Mouse (Mus musculus): ENCODE measurements around the gene Prr12.

Prr12 gene

DNA sequence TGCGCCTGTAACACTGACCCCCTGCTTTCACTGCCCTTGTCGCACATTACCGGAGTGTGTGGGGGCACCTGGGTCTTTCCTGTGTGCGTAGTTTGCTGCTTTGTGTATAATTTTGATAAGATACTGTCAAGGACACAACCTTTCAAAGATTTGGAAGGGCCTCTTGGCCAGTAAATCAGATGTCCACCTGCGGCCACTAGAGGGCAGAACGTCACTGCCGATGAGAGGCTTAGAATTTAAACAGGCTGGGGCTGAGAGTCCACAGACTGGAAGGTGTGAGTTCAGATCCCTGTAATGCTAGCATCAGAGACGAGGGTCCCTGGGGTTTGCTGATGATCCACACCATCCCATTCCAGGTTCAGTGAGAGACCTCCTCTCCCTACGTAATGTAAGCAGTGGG is 25.8 kb upstream of the Prr12 start:
- no peak for ATAC-seq (ENCODE audit: insufficient number of reproducible peaks, low FRiP score, low TSS enrichment)

DNA sequence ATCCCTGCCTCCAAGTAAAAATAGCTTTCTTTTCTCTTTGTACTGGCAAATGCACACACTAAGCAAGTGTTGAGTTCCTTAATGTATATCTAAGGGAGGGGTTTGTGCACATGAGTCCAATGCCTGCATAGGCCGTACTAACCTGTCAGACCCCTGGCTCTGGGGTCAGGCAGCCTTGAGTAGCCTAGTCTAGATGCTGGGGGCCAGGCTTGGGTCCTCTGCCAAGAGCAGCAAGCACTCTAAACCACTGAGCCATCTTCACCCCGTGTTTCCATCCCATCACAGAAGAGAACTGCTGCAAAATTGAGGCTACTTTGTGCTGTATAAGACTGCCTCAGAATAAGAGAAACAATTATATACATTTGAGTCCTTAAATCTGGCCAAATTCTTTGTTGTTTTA is 25.1 kb upstream of the Prr12 start:
- ATAC-seq (ENCODE audit: insufficient number of reproducible peaks, low FRiP score, low TSS enrichment) = no peak

DNA sequence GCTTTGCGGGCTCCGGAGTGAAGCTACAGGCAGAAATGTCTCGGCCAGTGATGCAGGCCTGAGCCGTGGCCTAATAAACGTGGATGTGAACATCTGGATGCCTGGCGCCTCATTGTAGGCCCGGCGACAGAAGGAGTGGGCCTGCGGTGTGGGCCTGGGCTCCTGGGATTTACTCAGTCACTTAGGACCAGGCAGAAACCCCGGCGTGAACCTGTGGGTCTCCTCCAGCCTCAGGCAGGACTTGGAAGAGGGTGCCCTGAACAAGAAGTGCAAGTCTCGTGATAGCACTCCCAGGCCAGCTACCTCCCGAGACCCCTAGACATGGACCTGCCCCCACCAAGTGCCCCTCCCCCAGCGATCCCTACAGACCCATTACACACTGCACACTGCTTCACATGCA is 24.6 kb upstream of the Prr12 start:
- ATAC-seq (ENCODE audit: insufficient number of reproducible peaks, low FRiP score, low TSS enrichment) = no peak

- no peak for ATAC-seq (ENCODE audit: insufficient number of reproducible peaks, low FRiP score, low TSS enrichment)
Observed at GRCm38 (mm10) chr7:45076501-45076900, 23.8 kb upstream of the Prr12 start.

DNA sequence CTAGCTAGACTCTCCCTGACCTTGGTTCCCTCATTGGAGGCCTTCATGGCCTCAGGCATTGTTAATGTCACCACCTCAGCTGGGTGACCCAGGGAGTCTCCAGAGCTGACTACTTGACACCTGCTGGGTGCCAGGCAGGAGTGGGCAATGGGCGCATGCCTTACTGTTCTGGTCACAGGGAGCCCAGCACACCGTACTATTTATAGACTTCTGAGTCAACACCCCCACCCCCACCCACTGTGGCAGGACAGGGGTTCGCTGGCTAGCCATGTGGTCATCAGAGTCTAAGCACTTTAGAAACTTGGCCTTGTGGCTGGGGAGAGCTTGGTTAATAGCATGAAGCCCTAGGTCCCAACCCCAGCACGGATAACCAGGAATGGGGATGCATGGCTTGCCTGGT is 22.7 kb upstream of the Prr12 start:
- no peak for ATAC-seq (ENCODE audit: insufficient number of reproducible peaks, low FRiP score, low TSS enrichment)

GRCm38 (mm10) chr7:45073949-45074348 is 21.3 kb upstream of the Prr12 start:
- ATAC-seq (ENCODE audit: insufficient number of reproducible peaks, low FRiP score, low TSS enrichment) = no peak

DNA sequence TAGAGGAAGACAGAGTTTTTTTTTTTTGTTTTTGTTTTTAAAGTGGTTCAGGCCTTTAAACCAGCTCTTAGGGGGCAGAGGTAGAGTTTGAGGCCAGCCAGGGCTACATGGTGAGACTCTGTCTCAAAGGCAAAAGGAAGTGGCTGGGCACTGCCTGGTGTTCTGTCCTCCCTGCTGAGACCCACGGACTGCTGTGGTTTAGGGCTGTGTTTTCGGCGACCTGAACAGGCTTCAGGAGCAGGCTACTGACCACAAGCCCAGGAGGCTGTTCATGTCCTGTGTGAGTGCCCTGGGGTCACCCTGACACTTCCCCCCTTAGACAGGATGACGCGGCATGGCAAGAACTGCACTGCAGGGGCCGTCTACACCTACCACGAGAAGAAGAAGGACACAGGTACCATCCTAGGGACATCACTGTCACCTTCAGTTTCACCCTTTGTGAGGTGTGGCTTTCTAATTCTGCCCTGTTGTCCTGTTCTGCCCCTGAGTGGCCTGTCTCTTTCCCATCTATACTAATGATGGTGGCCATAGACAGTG is 20.6 kb upstream of the Prr12 start:
- no peak for ATAC-seq (ENCODE audit: insufficient number of reproducible peaks, low FRiP score, low TSS enrichment)

GRCm38 (mm10) chr7:45072230-45072629 is 19.5 kb upstream of the Prr12 start:
- no peak for ATAC-seq (ENCODE audit: insufficient number of reproducible peaks, low FRiP score, low TSS enrichment)

DNA sequence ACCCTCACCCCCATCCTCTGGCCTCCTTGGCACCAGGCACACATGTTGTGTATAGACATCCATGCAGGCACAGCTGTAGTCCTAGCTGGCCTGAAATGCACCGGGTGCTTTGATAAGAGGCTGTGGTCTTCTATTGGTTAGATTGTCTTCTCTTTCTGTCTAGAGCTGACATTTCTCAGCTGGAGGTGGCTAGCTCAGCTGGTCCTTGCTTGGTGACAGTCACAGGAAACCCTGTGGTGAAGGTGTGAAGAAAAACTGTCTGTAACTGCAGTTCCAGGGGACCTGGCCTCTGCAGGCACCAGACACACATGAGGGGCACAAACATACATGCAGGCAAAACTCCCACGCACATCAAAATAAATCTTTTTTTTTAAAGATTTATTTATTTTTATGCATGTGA is 17.0 kb upstream of the Prr12 start:
- ATAC-seq (ENCODE audit: insufficient number of reproducible peaks, low FRiP score, low TSS enrichment) = no peak

DNA sequence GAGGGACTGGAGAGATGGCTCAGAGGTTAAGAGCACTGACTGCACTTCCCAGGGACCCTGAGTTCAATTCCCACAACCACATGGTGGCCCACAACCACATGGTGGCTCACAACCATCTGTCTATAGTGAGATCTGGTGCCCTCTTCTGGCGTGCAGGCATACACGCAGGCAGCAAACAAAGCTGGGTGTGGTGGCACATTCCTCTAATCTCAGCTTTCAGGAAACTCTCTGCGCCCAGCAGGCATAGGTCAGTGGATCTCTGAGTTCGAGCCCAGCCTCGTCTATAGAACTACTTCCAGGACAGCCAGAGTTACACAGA is 15.3 kb upstream of the Prr12 start:
- ATAC-seq (ENCODE audit: insufficient number of reproducible peaks, low FRiP score, low TSS enrichment) = no peak

GRCm38 (mm10) chr7:45067190-45067999 is 14.7 kb upstream of the Prr12 start:
- ATAC-seq (ENCODE audit: insufficient number of reproducible peaks, low FRiP score, low TSS enrichment) = no peak

GRCm38 (mm10) chr7:45062239-45062835 is 9.7 kb upstream of the Prr12 start, which contains the start of the genes Nosip and Prrg2:
Gene Nosip (plus strand): TSS chr7:45062429.
Gene Prrg2 (minus strand): TSS chr7:45062677.
- ATAC-seq (ENCODE audit: insufficient number of reproducible peaks, low FRiP score, low TSS enrichment) = peak; percentile 89

DNA sequence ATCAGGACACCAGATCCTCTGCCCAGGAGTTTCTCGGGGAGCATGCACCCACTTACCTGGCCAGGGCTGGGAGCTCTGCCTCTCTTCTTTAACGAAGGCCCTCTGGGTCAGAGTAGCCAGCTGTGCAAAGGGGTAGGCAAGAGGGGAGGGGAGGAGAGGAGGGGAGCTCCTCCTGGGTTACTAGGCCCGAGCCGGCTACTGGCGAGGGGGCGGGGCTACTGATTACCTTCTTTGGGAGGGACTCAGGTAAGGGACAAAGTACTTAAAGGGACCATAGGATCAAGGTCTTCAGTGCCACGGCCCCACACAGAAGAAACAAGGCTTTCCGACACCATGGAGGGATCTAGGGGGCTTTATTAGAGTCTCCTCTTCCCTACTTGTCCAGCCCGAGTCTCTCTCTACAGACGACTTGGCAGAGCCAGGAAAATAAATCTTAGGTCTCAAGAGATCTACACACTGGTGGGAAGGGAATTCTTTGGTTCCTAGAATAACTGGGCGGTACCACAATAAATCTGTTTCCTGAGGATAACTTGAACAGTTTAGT is 8.9 kb upstream of the Prr12 start:
- ATAC-seq (ENCODE audit: insufficient number of reproducible peaks, low FRiP score, low TSS enrichment) = no peak

- no peak for ATAC-seq (ENCODE audit: insufficient number of reproducible peaks, low FRiP score, low TSS enrichment)
Observed at GRCm38 (mm10) chr7:45060632-45061122, 8.0 kb upstream of the Prr12 start.

DNA sequence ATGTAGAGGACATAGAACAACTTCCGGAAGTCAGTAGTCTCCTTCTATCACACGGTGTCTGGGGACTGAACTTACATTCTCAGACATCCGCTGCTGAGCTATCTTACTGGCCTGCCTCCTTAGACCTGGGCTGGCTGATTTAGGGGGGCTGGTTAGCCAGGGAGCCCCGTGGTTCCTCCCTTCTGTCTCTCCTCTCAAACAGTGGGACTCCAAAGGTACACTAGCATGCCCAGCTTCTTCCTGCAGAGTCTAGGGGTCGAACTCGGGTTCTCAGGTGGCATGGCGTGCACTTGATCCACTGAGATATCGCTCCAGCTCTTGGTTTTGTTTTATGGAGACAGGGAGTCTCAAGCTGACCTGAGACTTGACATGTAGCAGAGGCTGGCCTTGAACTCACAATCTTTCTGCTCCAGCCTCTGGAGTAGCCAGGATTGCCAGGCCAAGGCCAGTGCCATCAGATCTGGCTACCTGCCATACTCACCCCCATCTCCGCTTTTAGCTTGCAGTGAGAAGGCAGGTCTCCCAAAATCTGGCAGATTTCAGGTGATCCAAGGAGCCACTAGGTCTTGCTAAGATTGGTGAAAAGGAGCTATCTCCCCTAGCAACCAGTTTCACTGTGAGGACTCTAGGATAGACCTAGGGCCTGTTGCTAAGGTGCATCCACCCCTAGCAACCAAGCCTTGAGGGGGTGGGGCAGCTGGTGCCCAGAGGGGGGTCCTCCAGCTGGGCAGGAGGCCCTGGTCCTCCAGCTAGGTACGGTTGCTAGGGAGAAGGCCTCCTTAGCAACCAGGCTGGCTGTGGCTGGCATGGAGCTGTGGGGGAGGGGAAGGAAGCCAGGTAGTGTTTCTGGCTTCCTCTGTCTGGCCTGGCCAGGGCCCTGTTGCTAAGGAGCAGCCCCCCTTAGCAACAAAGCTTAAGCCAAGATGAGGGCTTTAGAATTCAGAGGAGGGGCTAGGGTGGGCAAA is 6.2 kb upstream of the Prr12 start:
- ATAC-seq (ENCODE audit: insufficient number of reproducible peaks, low FRiP score, low TSS enrichment) = no peak

DNA sequence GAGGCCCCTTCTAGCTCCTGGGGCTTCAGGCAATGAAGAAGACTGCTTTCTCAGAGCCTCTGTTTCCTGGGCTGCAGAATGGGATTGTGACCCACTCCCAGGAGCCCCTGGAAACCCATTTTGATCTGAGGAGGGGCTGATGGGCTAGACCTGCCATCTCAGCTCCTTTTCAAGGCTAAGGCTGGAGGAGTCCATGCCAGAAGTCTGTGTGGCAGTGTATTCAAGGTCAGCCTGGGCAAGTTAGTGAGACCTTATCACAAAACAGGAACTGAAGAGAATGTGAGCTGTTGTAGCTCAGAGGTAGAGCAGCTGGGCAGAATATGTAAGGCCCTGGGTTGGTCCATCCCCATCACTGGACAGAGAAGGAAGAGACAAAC is 4.3 kb upstream of the Prr12 start:
- ATAC-seq (ENCODE audit: insufficient number of reproducible peaks, low FRiP score, low TSS enrichment) = no peak

DNA sequence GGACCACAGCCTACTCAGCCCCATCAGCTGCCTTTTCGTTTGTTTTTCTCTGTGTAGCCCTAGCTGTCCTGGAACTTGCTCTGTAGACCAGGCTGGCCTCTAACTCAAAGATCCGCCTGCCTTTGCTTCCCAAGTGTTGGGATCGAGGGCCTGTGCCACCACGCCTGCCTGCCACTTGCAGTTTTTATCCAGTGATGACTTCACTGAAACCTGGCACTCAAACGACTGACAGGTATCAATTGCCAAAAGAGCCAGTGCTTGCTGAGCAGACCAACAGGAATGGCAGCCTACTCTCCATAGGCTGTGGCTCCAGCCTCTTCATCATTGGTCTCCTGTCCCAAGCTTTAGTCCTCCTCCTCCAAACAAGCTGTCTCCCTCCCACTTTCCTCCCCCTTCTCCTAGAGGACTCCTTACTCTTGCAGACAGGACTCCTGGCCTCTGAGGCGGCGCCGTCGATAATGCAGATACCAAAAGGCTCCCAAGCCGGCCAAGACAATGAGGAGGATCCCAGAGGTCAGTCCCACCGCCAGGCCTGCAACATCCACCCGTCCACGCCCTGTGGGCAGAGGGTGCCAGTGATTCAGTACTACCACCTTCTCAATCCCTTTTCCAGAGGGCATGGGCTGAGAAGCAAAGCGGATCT is 3.8 kb upstream of the Prr12 start:
- ATAC-seq (ENCODE audit: insufficient number of reproducible peaks, low FRiP score, low TSS enrichment) = no peak

DNA sequence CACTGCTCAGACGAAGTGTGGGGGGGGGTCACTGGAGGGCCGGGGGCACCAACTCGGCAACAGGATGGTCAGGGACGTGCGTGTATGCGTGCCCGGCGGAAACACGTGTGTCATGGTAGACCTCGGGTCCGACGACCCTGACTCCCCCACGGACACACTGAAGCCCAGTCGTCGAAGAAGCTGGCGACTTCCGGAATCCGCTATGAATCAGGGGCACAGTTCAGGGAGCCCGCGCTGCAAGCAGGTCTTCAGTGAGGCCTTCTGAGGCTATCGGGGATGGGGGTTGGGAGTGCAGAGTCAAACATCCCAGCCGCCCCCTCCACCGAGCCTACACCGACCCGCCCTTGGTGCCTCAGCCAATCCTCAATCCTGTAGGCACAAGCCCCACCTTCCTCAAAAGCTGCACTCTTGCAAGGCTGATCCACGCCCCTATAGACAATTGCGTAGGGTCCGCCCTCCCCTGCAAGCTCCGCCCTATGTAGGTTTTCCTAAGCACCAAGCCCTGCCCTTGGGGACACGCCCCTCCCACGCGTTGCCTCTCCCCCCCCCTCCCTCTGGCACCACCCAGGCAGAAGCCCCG is 1.3 kb upstream of the Prr12 start:
- peak; percentile 84 for ATAC-seq (ENCODE audit: insufficient number of reproducible peaks, low FRiP score, low TSS enrichment)

- no peak; the same call in 1 of the 2 replicates for ATAC-seq (ENCODE audit: insufficient number of reproducible peaks, low FRiP score, low TSS enrichment)
Observed at GRCm38 (mm10) chr7:45053117-45053930, 643 bp upstream of the Prr12 start.
